Mouse (Mus musculus): ENCODE data around the gene Acer3.
A peak's percentile ranks its signal among the peaks of the same experiment; 100 is the strongest.
"Not testable (repeated sequence)": the region's sequence is repeated elsewhere in the genome, so short reads cannot be mapped to it uniquely, and the experiment has no call there.

The Acer3 gene

GRCm38 (mm10) chr7:98276263-98276662 is 44.7 kb downstream of the Acer3 start:
- DNase-seq (ENCODE audit: low spot score) = no peak

GRCm38 (mm10) chr7:98268166-98268565 is 52.8 kb downstream of the Acer3 start:
- not testable (repeated sequence) for DNase-seq (ENCODE audit: low spot score)

GRCm38 (mm10) chr7:98252520-98252919 is 68.5 kb downstream of the Acer3 start:
- DNase-seq (ENCODE audit: low spot score) = no peak

- DNase-seq (ENCODE audit: low spot score) = peak; percentile 7
These were observed 84.2 kb downstream of the Acer3 start for GRCm38 (mm10) chr7:98236686-98237359.

GRCm38 (mm10) chr7:98223796-98224195 is 97.2 kb downstream of the Acer3 start:
- no peak for DNase-seq (ENCODE audit: low spot score)

- DNase-seq (ENCODE audit: low spot score) = peak; percentile 34
These were observed 104.3 kb downstream of the Acer3 start for GRCm38 (mm10) chr7:98216713-98217112.

- DNase-seq (ENCODE audit: low spot score) = no peak
These were observed 118.1 kb downstream of the Acer3 start for GRCm38 (mm10) chr7:98202946-98203345.

- DNase-seq (ENCODE audit: low spot score) = no peak
These were observed 119.4 kb downstream of the Acer3 start for GRCm38 (mm10) chr7:98201493-98202028.

GRCm38 (mm10) chr7:98200396-98200795 is 120.6 kb downstream of the Acer3 start:
- DNase-seq (ENCODE audit: low spot score) = no peak

GRCm38 (mm10) chr7:98199381-98199780 is 121.6 kb downstream of the Acer3 start, which contains the start of gene B3gnt6:
Gene B3gnt6 (minus strand): TSS chr7:98199481.
- DNase-seq (ENCODE audit: low spot score) = no peak

GRCm38 (mm10) chr7:98195151-98195801 is 125.7 kb downstream of the Acer3 start:
- DNase-seq (ENCODE audit: low spot score) = no peak

- no peak for DNase-seq (ENCODE audit: low spot score)
These were observed 126.8 kb downstream of the Acer3 start for GRCm38 (mm10) chr7:98194026-98194792.

GRCm38 (mm10) chr7:98193515-98194025 is 127.4 kb downstream of the Acer3 start:
- no peak for DNase-seq (ENCODE audit: low spot score)

- DNase-seq (ENCODE audit: low spot score) = no peak
These were observed 129.3 kb downstream of the Acer3 start for GRCm38 (mm10) chr7:98191571-98192250.

GRCm38 (mm10) chr7:98190578-98190977 is 130.4 kb downstream of the Acer3 start:
- no peak for DNase-seq (ENCODE audit: low spot score)

GRCm38 (mm10) chr7:98189745-98190144 is 131.3 kb downstream of the Acer3 start:
- no peak for DNase-seq (ENCODE audit: low spot score)

- DNase-seq (ENCODE audit: low spot score) = no peak
These were observed 132.3 kb downstream of the Acer3 start for GRCm38 (mm10) chr7:98188680-98189079.

GRCm38 (mm10) chr7:98188238-98188637 is 132.8 kb downstream of the Acer3 start:
- DNase-seq (ENCODE audit: low spot score) = no peak

GRCm38 (mm10) chr7:98187332-98187731 is 133.7 kb downstream of the Acer3 start:
- not testable (repeated sequence) for DNase-seq (ENCODE audit: low spot score)

- DNase-seq (ENCODE audit: low spot score) = no peak
These were observed 134.4 kb downstream of the Acer3 start for GRCm38 (mm10) chr7:98186637-98187036.

GRCm38 (mm10) chr7:98185326-98185725 is 135.7 kb downstream of the Acer3 start:
- DNase-seq (ENCODE audit: low spot score) = peak; percentile 67

All from adipocyte (in vitro differentiated cells).